20 mouse cellular contexts compared by ENCODE assay signal in the genomic region with DNA sequence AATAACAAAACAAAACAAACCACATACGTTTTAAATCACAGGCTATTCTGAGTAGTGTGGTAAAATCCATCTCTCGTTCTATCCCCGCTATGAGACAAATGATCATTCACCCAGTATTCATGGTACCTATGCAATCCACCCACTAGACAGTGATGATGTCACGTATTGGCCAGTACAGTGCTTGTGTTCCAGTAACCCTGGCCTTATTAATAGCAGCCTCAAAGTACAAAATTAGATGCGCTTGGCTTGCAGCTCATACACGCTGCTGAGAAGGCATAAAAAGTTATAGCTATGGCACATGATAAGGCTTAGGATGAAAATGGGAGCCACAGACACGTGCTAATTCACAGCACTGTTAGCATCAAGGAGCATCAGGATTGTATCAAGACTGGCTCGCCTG. TPM values are rescaled to one million over a fixed set of nuclear protein-coding genes. Genes with fewer than 3 reads are reported as not detected.
DNase-seq lines count a peak whose midpoint lies in the region; ATAC-seq lines count a peak whose summit lies in the region.
"Had no signal": no experiment of that assay in that cellular context is flagged by ENCODE, and none has a peak within 500 bp of the region (broad histone marks: within the 10 kb centered on the region; RNA-seq: fewer than 3 reads in every experiment).

No protein-coding gene starts in this region.

- WGBS in limb, embryonic 13.5 days = 64% methylated on average over 8 of the region's 8 CpGs
- WGBS in limb, embryonic 10.5 days = 89% methylated on average over 8 of the region's 8 CpGs

- H3K36me3 ChIP-seq in limb, embryonic 13.5 days = no peaks in the 10 kb centered on the region
- no peaks in the 10 kb centered on the region for H3K36me3 ChIP-seq in limb, embryonic 10.5 days
- H3K36me3 ChIP-seq: forebrain, embryonic 10.5 days; hindbrain, embryonic 13.5 days had no signal

- H3K27me3 ChIP-seq in limb, embryonic 13.5 days = no peaks in the 10 kb centered on the region
- no peaks in the 10 kb centered on the region for H3K27me3 ChIP-seq in limb, embryonic 10.5 days (ENCODE audit: low read depth, poor library complexity, severe bottlenecking)
- H3K27me3 ChIP-seq: hindbrain, embryonic 13.5 days had no signal

- H3K4me2 ChIP-seq in limb, embryonic 13.5 days (replicated peaks) = no peak overlapping the region
- H3K4me2 ChIP-seq: hindbrain, embryonic 13.5 days had no signal

- DNase-seq in gastrocnemius, postnatal 25 days = peak; percentile 40
- no peak for DNase-seq in gastrocnemius, postnatal 10 days
- DNase-seq in heart, adult 8-10 months (ENCODE audit: low spot score) = peak; percentile 54
- no peak for DNase-seq in heart, postnatal 36 days
- no peak for DNase-seq in limb, embryonic 10.5 days (ENCODE audit: low spot score)
- no peak for DNase-seq in frontal cortex, postnatal 14 days (ENCODE audit: low spot score in 2 of 2)
- DNase-seq: adrenal gland, adult 2 months; adrenal gland, postnatal 25 days; cerebellum, adult 18-20 months; cerebellum, adult 9-11 months; cerebellum, postnatal 36 days; kidney, adult 11 months; kidney, adult 9 months had no signal

- intact Hi-C loops in heart, postnatal 36 days (cut with DNase I) = no loop called here

- H3K4me3 ChIP-seq in limb, embryonic 13.5 days = no peak overlapping the region
- H3K4me3 ChIP-seq in limb, embryonic 10.5 days = no peak overlapping the region
- H3K4me3 ChIP-seq: erythroblast, embryonic 14.5 days; forebrain, embryonic 10.5 days; hindbrain, embryonic 13.5 days had no signal

- H3K9me3 ChIP-seq in limb, embryonic 13.5 days = peaks cover 3% of the 10 kb centered on the region; the same call in 1 of the 2 replicates
- H3K9me3 ChIP-seq in limb, embryonic 10.5 days (replicated peaks) = no peaks in the 10 kb centered on the region
- H3K9me3 ChIP-seq: forebrain, embryonic 10.5 days; hindbrain, embryonic 13.5 days had no signal

- H3K9ac ChIP-seq in limb, embryonic 13.5 days = no peak overlapping the region
- H3K9ac ChIP-seq: hindbrain, embryonic 13.5 days had no signal

- H3K4me1 ChIP-seq in limb, embryonic 13.5 days = peaks cover 26% of the 10 kb centered on the region
- peaks cover 17% of the 10 kb centered on the region for H3K4me1 ChIP-seq in limb, embryonic 10.5 days

- H3K27ac ChIP-seq in limb, embryonic 13.5 days = no peak overlapping the region
- H3K27ac ChIP-seq in limb, embryonic 10.5 days = no peak overlapping the region
- H3K27ac ChIP-seq: forebrain, embryonic 10.5 days; hindbrain, embryonic 13.5 days; hindbrain, postnatal 0 days; kidney, postnatal 0 days had no signal

- peak; percentile 34 for ATAC-seq in limb, embryonic 13.5 days (ENCODE audit: low FRiP score, low read depth)
- ATAC-seq: forebrain, embryonic 14.5 days; hindbrain, postnatal 0 days had no signal

RNA-seq across cellular contexts. Expression of a gene that starts 58.7 kb away (rescaled TPM):
- total RNA-seq in gastrocnemius, postnatal 25 days (2021) = 100 to 1,000 TPM in 1 of 2 experiments, 10 to 100 TPM in 1; 90.9 to 120 TPM
- 100 to 1,000 TPM; 148 to 150 TPM for total RNA-seq in gastrocnemius, postnatal 10 days (2021)
- total RNA-seq in heart, adult 8-10 months (2022) = 100 to 1,000 TPM; 172 to 203 (median 189) TPM
- total RNA-seq in heart, postnatal 36 days (2021) = 100 to 1,000 TPM; 211 to 235 TPM
- polyA plus RNA-seq in limb, embryonic 13.5 days (2015; fragmentation: Nextera tagmentation; extraction: Ambion mirVana) = 114 and 116 TPM in 2 replicates
- polyA plus RNA-seq in limb, embryonic 10.5 days (2016; fragmentation: Nextera tagmentation; extraction: Ambion mirVana) = 37.9 and 71.1 TPM in 2 replicates

Comparison
In these comparisons a context has a peak if more than half of its experiments do, and no peak if none do; other contexts are left out.
1. DNase-seq: peak in gastrocnemius, postnatal 25 days (single experiment) and heart, adult 8-10 months (single experiment); none in gastrocnemius, postnatal 10 days (single experiment), heart, postnatal 36 days (0 of 2), limb, embryonic 10.5 days (single experiment) and frontal cortex, postnatal 14 days (0 of 2).